Mouse (Mus musculus) macrophage (primary cell): ENCODE results near the gene Tbx10. TPM values are rescaled to one million over a fixed set of nuclear protein-coding genes. Genes with fewer than 3 reads are reported as not detected.
"Not testable (repeated sequence)": the region's sequence is repeated elsewhere in the genome, so short reads cannot be mapped to it uniquely, and the experiment has no call there.

ENCODE experiments used
- H3K27ac ChIP-seq: fragments of 350-480 bp; formaldehyde crosslinking; 2 replicates; pipeline ENCODE4 v1.9.0; 2021
- H3K36me3 ChIP-seq: fragments of 350-480 bp; formaldehyde crosslinking; 2 replicates; pipeline ENCODE4 v1.9.0; 2021; ENCODE audit errors: inconsistent target
- H3K4me3 ChIP-seq: fragments of 350-480 bp; formaldehyde crosslinking; 2 replicates; pipeline ENCODE4 v1.9.0; 2021; ENCODE audit errors: inconsistent target
- H3K79me2 ChIP-seq: fragments of 350-480 bp; formaldehyde crosslinking; 2 replicates; pipeline ENCODE4 v1.9.0; 2021; ENCODE audit errors: inconsistent target
- WGBS: methylation state at CpG from one replicate; pipeline ENCODE4 v1.1.7; 2026; ENCODE audit warnings: inconsistent platforms; ENCODE audit not compliant: missing documents; 5-methylcytosine and 5-hydroxymethylcytosine counted together
- polyA plus RNA-seq: library from polyadenylated mRNA; stranded (reverse); fragments of 250-400 nt; gene quantifications from 3 replicates; pipeline ENCODE4 v1.2.4, GENCODE M21; 2018; ENCODE audit warnings: inconsistent platforms

Tbx10 gene
- polyA plus RNA-seq, 1 experiment from 2014 or later = not detected

- Histone ChIP-seq H3K79me2 (no peaks in the 10 kb centered on the region), H3K27ac (no peak overlapping the region), H3K4me3 (no peak overlapping the region), H3K36me3 (no peaks in the 10 kb centered on the region)
- WGBS = 86% methylated on average over 5 of the region's 5 CpGs
These were observed 41.2 kb downstream of the Tbx10 start for GRCm38 (mm10) chr19:4033742-4034141.

- Histone ChIP-seq H3K36me3 (no peaks in the 10 kb centered on the region), H3K27ac (no peak overlapping the region), H3K4me3 (no peak overlapping the region), H3K79me2 (no peaks in the 10 kb centered on the region)
- WGBS = 85% methylated on average over 12 of the region's 12 CpGs
These were observed 43.9 kb downstream of the Tbx10 start for GRCm38 (mm10) chr19:4036327-4037045.

- H3K36me3 ChIP-seq, H3K27ac ChIP-seq, H3K79me2 ChIP-seq: not testable (repeated sequence)
- WGBS = 35% methylated on average over 7 of the region's 8 CpGs
- peak overlapping the region; percentile 8; the same call in 1 of the 2 replicates for H3K4me3 ChIP-seq
These were observed 44.7 kb downstream of the Tbx10 start for GRCm38 (mm10) chr19:4037154-4037787.

- WGBS = 5% methylated on average over 26 of the region's 26 CpGs
- no peaks in the 10 kb centered on the region for H3K36me3 ChIP-seq
- H3K27ac ChIP-seq = no peak within 1 kb of the TSS
- H3K79me2 ChIP-seq = no peaks in the 10 kb centered on the region
- peak within 1 kb of the TSS; percentile 8; the same call in 1 of the 2 replicates for H3K4me3 ChIP-seq
These were observed 45.3 kb downstream of the Tbx10 start, which contains the start of gene Gstp1 for GRCm38 (mm10) chr19:4037788-4038232. Gene Gstp1, minus strand, starts transcription at chr19:4037985.

- not testable (repeated sequence) for H3K79me2 ChIP-seq, H3K36me3 ChIP-seq, H3K27ac ChIP-seq, H3K4me3 ChIP-seq
- 94% methylated on average over 3 of the region's 5 CpGs for WGBS
These were observed 48.4 kb downstream of the Tbx10 start for GRCm38 (mm10) chr19:4040941-4041340.

DNA sequence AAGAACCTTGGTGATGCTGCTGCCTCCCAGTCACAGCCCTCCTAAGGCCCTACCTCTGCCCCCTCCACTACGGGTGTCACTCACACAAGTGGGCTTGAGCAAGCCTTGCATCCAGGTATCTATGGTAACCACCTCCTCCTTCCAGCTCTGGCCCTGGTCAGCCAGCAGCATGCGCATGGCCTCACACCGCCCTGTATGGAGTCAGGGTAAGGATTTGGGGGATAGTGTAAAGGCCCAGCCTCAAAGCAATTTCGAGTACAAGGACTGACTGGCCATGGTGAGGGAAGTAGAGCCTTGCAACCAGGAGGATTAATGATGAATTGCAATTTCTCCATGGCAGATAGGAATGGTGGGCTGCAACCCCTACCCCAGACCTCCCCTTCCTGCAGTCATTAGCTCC is 48.9 kb downstream of the Tbx10 start:
- not testable (repeated sequence) for H3K27ac ChIP-seq, H3K4me3 ChIP-seq, H3K79me2 ChIP-seq, H3K36me3 ChIP-seq
- 93% methylated on average over 3 of the region's 4 CpGs for WGBS

DNA sequence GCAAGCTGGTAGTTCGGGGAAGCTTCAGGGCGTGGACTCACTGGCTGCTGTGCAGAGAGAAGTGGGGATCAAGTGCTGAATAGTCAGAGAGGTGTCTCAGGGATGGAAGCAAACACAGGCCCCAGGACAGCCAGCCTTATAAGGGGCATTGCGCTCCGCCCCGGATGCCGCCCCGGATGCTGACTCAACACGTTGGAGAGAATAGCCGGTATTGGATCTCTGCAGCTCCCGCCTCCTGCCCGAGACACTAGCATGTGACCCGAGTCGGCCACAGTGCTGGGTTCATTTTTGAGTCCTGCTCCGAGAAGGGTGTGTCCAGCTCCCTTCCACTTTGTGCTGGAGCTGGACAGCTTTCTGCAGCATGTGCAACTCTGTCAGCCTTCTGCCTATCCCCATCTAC is 49.6 kb downstream of the Tbx10 start:
- 92% methylated on average over 14 of the region's 14 CpGs for WGBS

GRCm38 (mm10) chr19:4044109-4044508 is 51.6 kb downstream of the Tbx10 start:
- not testable (repeated sequence) for H3K4me3 ChIP-seq, H3K27ac ChIP-seq, H3K79me2 ChIP-seq, H3K36me3 ChIP-seq
- 51% methylated on average over 5 of the region's 5 CpGs for WGBS

More for the DNA sequence above, 49.6 kb downstream of the Tbx10 start:
- no peak overlapping the region for H3K27ac ChIP-seq
- no peaks in the 10 kb centered on the region for H3K79me2 ChIP-seq
- H3K4me3 ChIP-seq = no peak overlapping the region
- H3K36me3 ChIP-seq = no peaks in the 10 kb centered on the region

DNA sequence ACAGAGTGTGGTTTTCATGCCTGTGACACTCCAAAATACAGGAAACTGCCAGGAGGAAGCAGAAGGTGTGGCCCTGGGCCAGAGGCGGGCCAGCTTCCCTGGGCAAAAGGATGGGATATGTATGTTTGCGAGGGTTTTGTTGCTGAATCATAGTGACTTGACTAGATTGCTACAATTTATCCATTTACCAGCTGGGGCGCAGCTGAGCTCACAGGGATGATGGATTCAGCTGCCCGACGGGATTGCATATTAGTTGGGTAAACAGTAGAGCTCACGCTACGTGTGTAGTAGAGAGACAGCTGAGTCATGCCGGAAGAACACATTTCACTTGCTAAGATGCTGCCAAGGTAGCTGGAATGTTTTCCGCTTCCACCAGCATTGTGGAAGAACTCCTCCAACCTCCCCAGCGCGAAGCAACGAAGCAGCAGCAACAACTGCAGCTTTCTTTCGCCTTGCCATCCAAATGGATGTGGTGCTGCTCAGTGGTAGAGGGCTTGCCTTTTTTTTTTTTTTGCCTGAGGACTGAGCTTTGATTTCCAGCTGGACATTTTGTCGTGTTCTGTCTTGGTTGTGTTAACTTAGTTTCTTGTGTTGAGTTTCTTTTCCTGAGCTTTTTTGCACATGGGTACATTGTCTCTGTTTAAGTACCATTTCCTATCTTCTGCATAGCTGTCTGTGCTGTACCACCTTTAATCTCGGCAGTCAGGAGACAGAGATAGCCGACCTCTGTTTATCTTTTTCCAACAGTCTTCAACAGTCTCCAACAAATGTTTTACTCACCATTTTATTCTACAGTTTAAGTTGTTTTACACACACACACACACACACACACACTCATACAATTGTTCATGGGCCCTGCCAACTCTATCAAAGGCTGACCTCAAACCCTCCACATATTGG is 53.7 kb downstream of the Tbx10 start, which contains the start of gene Gstp2:
Gene Gstp2 (minus strand): TSS at position 58 of the 900 bp plus-strand sequence.
- no peak within 1 kb of the TSS for H3K4me3 ChIP-seq
- no peaks in the 10 kb centered on the region for H3K79me2 ChIP-seq
- no peaks in the 10 kb centered on the region for H3K36me3 ChIP-seq
- WGBS = 61% methylated on average over 16 of the region's 16 CpGs
- H3K27ac ChIP-seq = no peak within 1 kb of the TSS

- 85% methylated on average over 8 of the region's 8 CpGs for WGBS
- Histone ChIP-seq H3K27ac (no peak overlapping the region), H3K4me3 (no peak overlapping the region), H3K36me3 (no peaks in the 10 kb centered on the region), H3K79me2 (no peaks in the 10 kb centered on the region)
These were observed 54.3 kb downstream of the Tbx10 start for GRCm38 (mm10) chr19:4046866-4047254.

GRCm38 (mm10) chr19:4047859-4048258 is 55.3 kb downstream of the Tbx10 start:
- 19% methylated on average over 4 of the region's 4 CpGs for WGBS

GRCm38 (mm10) chr19:4049069-4049468 is 56.5 kb downstream of the Tbx10 start:
- 81% methylated on average over 5 of the region's 5 CpGs for WGBS
- H3K4me3 ChIP-seq, H3K36me3 ChIP-seq, H3K79me2 ChIP-seq, H3K27ac ChIP-seq: not testable (repeated sequence)

More at GRCm38 (mm10) chr19:4047859-4048258, 55.3 kb downstream of the Tbx10 start:
- Histone ChIP-seq H3K4me3 (no peak overlapping the region), H3K27ac (no peak overlapping the region), H3K79me2 (no peaks in the 10 kb centered on the region), H3K36me3 (no peaks in the 10 kb centered on the region)
